Mouse (Mus musculus): ENCODE measurements around the gene Tshz2.

- no peak for TF ChIP-seq CTCF (IDR thresholded peaks at IDR 0.05)
- TF ChIP-seq EP300 (IDR thresholded peaks at IDR 0.05) = no peak
Observed at GRCm38 (mm10) chr2:169870503-169870902, 237.7 kb downstream of the Tshz2 start.

Data from lung, postnatal 0 days (tissue).